Mouse (Mus musculus) cortical plate, adult 2 months (tissue): ENCODE results near the gene Msh6.

Source experiments
- CTCF ChIP-seq: fragments of 200-500 bp; IDR thresholded peaks from 2 replicates; pipeline ENCODE4 v1.5.1; 2011; ENCODE audit warnings: mild to moderate bottlenecking, control low read depth, low read length; ENCODE audit not compliant: insufficient read depth; ENCODE audit errors: extremely low read depth
- POLR2A ChIP-seq: fragments of 200-500 bp; IDR thresholded peaks from 2 replicates; pipeline ENCODE4 v1.6.1; 2011; ENCODE audit warnings: mild to moderate bottlenecking, low read length, control low read depth; ENCODE audit not compliant: insufficient read depth; ENCODE audit errors: extremely low read depth

DNA sequence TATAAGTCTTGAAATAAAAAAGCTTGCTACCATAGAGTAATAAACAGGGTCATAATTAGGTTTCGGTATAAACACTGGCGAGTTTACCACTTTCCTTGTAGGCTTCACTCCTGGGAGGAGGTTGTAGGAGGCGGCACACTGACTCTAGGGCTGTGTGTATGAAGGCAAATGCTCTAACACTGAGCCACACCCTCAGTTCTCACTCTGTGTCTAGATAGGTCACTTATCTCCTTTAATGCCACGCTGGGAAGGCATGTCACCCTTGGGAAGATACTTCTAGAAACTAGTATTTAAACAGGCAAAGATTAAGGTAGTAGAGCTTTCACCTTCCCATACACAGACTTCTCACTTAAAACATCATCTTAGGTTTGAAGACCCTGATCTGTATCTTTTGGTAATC, 59.6 kb downstream of the Msh6 start:
- TF ChIP-seq POLR2A (no peak), CTCF (no peak)
